Mouse (Mus musculus) lung, adult 2 months (tissue): ENCODE data around the gene Gprc5b.

ENCODE experiments used
- CTCF ChIP-seq: fragments of 200-500 bp; IDR thresholded peaks from 2 replicates; pipeline ENCODE4 v1.5.1; 2011; ENCODE audit warnings: mild to moderate bottlenecking, low read length, control low read depth; ENCODE audit not compliant: insufficient read depth
- POLR2A ChIP-seq: fragments of 200-500 bp; IDR thresholded peaks from 2 replicates; pipeline ENCODE4 v1.6.1; 2011; ENCODE audit warnings: low read depth, mild to moderate bottlenecking, control low read depth, low read length, borderline replicate concordance; ENCODE audit errors: extremely low read depth

DNA sequence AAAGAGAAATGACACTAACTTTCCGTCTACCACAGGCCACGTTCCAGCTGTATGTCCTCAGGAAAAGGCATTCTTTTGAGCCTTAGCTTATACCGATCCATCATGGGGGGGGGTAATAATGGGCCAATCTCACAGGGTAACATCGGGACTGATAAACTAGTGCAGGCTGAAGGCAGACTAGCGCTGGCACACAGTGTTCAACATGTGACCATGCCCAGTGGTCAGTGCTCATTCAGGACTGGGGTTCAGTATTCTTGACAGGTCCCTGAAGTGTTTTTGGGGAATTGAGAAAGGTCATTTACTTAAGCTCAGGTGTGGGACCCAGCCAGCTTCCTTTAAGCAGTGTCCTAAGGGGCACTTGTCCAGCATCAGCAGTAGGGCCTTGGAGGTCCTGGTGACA, 13.2 kb downstream of the Gprc5b start:
- TF ChIP-seq CTCF (no peak), POLR2A (no peak)
